Mouse (Mus musculus) embryonic facial prominence, embryonic 13.5 days (tissue): ENCODE measurements at regions not wholly inside any gene's neighbourhood (a gene's known extent, or its start where the extent isn't known, plus 50 kb on each side); places are given as distances from the start of the nearest gene placed in this dataset.

Source experiments
- ATAC-seq: fragments of 200-750 bp; cut with Nextera tagmentation; 2 replicates; pipeline ENCODE4 v1.8.0; 2017; ENCODE audit warnings: low read depth; ENCODE audit not compliant: insufficient number of reproducible peaks, insufficient read depth, low FRiP score, low TSS enrichment
- H3K27ac ChIP-seq: fragments of 300-500 bp; sonication (generic); 2 replicates; pipeline ENCODE4 v1.5.1; 2015; ENCODE audit warnings: moderate library complexity, mild to moderate bottlenecking, inconsistent platforms
- H3K27me3 ChIP-seq: fragments of 300-500 bp; sonication (generic); 2 replicates; pipeline ENCODE4 v1.6.1; 2015; ENCODE audit warnings: mild to moderate bottlenecking, inconsistent platforms
- H3K36me3 ChIP-seq: fragments of 300-500 bp; sonication (generic); 2 replicates; pipeline ENCODE4 v1.6.1; 2015; ENCODE audit warnings: mild to moderate bottlenecking, inconsistent platforms
- H3K4me1 ChIP-seq: fragments of 300-500 bp; sonication (generic); 2 replicates; pipeline ENCODE4 v1.6.1; 2015; ENCODE audit warnings: inconsistent platforms
- H3K4me2 ChIP-seq: fragments of 300-500 bp; sonication (generic); 2 replicates; pipeline ENCODE4 v1.6.1; 2015; ENCODE audit warnings: moderate library complexity, mild to moderate bottlenecking, inconsistent platforms
- H3K4me3 ChIP-seq: fragments of 300-500 bp; sonication (generic); 2 replicates; pipeline ENCODE4 v1.5.1; 2015; ENCODE audit warnings: mild to moderate bottlenecking, inconsistent platforms
- H3K9ac ChIP-seq: fragments of 300-500 bp; sonication (generic); 2 replicates; pipeline ENCODE4 v1.6.1; 2015; ENCODE audit warnings: mild to moderate bottlenecking, inconsistent platforms
- H3K9me3 ChIP-seq: fragments of 300-500 bp; sonication (generic); 2 replicates; pipeline ENCODE4 v1.6.1; 2016; ENCODE audit warnings: inconsistent platforms
- WGBS: fragments of 180-500 bp; shearing (Covaris S2); methylation state at CpG from one replicate; pipeline ENCODE4 v1.1.7; 2015; ENCODE audit warnings: mixed read lengths; 5-methylcytosine and 5-hydroxymethylcytosine counted together

DNA sequence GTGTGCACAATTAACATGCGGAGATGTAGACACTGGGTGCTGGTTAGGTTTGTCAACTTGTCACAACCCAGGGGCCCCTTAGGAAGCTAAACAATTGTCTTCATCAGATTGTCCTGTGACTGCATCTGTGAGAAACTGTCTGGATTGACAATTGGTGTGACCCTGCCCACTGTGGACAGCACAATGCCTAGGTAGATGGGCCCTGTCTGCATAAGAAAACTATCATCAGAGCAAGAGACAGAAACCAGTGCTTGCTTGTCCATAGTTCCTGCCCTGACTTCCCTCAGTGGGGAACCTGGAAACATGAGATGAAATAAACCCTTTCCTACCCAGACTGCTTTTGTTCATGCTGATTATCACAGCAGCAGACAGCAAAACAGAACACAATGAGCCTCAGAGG is 63.5 kb upstream of the Tyw5 start:
- Histone ChIP-seq H3K27me3 (no peaks in the 10 kb centered on the region), H3K4me2 (no peak overlapping the region), H3K4me3 (no peak overlapping the region), H3K36me3 (no peaks in the 10 kb centered on the region), H3K27ac (no peak overlapping the region), H3K9me3 (no peaks in the 10 kb centered on the region), H3K4me1 (no peaks in the 10 kb centered on the region), H3K9ac (no peak overlapping the region)
- ATAC-seq = no peak
- 96% methylated on average over 1 of the region's 1 CpGs for WGBS

DNA sequence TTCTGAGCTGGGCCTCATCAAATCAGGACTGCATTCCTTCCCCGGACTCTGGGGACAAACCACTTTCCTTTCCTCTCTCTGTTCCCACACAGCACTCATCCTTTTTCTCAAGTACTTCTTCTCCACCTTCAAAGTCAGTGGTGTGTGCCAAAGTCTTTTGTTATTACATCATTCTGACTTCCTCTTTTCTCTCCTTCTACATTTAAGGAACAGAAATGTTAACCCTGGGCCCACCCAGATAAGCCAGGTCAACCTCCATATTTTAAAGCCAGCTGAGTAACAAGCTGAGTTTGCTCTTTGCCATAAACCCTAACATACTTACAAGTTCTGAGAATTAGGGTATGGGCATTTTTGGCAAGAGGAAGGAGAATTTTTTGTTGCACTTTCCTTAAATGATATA is 65.3 kb upstream of the Tyw5 start:
- no peak overlapping the region for H3K4me2 ChIP-seq
- no peak overlapping the region for H3K4me3 ChIP-seq
- no peak overlapping the region for H3K27ac ChIP-seq
- no peaks in the 10 kb centered on the region for H3K9me3 ChIP-seq
- no peaks in the 10 kb centered on the region for H3K36me3 ChIP-seq
- H3K27me3 ChIP-seq = no peaks in the 10 kb centered on the region
- H3K9ac ChIP-seq = no peak overlapping the region
- WGBS = 64% methylated on average over 1 of the region's 1 CpGs
- H3K4me1 ChIP-seq = peaks cover 3% of the 10 kb centered on the region; the same call in 1 of the 2 replicates
- no peak for ATAC-seq

DNA sequence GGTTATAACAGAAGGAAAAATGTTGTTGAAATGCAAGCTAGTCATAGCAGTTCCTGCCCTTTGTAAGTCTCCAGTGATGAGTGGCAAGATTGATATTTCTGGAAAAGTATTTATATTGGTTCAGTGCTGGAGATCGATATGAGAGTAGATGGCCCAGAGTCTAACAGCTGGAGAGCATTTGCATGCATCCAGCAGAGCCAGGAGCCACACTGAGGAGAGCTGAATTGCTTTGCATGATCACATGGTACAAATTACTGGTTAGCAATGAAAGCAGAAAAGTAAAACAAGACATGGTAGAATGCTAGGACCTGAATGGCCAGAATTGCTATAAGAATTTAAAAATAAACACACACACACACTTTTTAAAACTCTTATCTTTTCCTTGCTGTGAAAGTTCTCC is 70.8 kb upstream of the Tyw5 start:
- Histone ChIP-seq H3K27me3 (no peaks in the 10 kb centered on the region), H3K9ac (no peak overlapping the region), H3K4me2 (no peak overlapping the region), H3K4me1 (peaks cover 21% of the 10 kb centered on the region), H3K36me3 (no peaks in the 10 kb centered on the region), H3K27ac (peak overlapping the region; percentile 35), H3K4me3 (no peak overlapping the region), H3K9me3 (no peaks in the 10 kb centered on the region)
- ATAC-seq = no peak
- 21% methylated on average over 1 of the region's 1 CpGs for WGBS

DNA sequence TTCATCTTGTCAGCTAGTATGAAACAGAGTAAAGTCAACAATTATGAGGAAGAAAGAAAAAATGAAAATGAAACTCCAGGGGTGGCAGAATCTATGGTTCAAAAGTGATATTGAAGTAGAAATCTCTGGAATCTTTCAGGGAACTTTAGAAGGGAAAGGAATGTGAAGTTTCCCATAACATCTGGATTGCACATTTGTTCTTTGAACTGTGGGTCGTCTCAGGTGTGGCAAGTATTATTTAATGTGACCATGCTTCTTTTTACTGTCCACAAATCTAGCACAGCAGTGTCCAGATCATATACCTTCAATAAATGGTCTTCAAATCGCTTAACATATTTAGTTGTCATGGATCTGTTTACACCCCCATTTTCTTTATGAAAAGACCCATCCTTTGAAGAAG is 71.2 kb upstream of the Tyw5 start:
- H3K4me2 ChIP-seq = no peak overlapping the region
- peak overlapping the region; percentile 35 for H3K27ac ChIP-seq
- no peaks in the 10 kb centered on the region for H3K27me3 ChIP-seq
- no peaks in the 10 kb centered on the region for H3K36me3 ChIP-seq
- no peak overlapping the region for H3K4me3 ChIP-seq
- WGBS = 32% methylated on average over 2 of the region's 2 CpGs
- peaks cover 21% of the 10 kb centered on the region for H3K4me1 ChIP-seq
- H3K9me3 ChIP-seq = no peaks in the 10 kb centered on the region
- no peak overlapping the region for H3K9ac ChIP-seq
- no peak for ATAC-seq

DNA sequence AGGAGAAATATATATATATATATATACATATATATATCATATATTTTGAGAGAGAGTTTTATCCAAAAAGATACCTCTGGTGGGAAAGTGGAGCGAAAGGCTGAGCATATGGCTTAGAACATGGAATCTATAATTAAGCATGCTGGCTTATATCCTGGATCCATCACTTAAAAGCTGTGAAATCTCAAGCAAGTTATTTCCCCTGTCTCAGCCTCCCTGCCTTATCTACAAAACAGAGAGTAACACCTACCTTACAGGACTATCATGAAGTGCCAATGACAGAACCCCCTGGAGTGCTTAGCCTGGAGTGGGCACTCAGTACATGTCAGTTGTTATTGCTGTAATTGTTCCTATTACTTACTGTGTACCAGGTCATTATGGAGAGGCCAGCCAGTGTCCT is 71.9 kb upstream of the Tyw5 start:
- H3K4me3 ChIP-seq = no peak overlapping the region
- peaks cover 21% of the 10 kb centered on the region for H3K4me1 ChIP-seq
- H3K9ac ChIP-seq = no peak overlapping the region
- H3K27me3 ChIP-seq = no peaks in the 10 kb centered on the region
- WGBS = 100% methylated on average over 1 of the region's 1 CpGs
- H3K4me2 ChIP-seq = no peak overlapping the region
- no peaks in the 10 kb centered on the region for H3K9me3 ChIP-seq
- H3K36me3 ChIP-seq = no peaks in the 10 kb centered on the region
- ATAC-seq = no peak
- H3K27ac ChIP-seq = no peak overlapping the region

DNA sequence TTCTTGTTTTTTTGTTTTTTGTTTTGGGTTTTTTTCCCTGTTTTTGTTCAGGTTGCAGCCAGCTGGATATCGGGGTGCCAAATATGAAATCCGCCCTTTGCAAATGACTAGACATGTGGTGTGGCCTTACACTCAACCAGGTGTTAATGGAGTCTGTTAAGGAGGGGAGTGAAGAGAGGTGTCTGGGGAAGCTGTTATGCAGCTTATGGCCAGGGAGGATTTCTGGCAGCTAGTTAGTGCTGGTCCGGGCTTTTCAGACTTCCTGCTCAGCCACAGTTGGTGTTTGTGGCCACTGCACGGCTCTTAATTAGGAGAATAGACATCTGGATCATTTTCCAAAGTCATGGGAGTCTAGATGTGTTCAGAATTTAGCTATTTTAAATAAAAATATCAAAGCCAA is 72.7 kb upstream of the Tyw5 start:
- H3K9me3 ChIP-seq = no peaks in the 10 kb centered on the region
- peaks cover 21% of the 10 kb centered on the region for H3K4me1 ChIP-seq
- 40% methylated on average over 4 of the region's 4 CpGs for WGBS
- H3K36me3 ChIP-seq = no peaks in the 10 kb centered on the region
- no peak overlapping the region for H3K4me2 ChIP-seq
- no peak overlapping the region for H3K4me3 ChIP-seq
- peak overlapping the region; percentile 2; the same call in 1 of the 2 replicates for H3K27ac ChIP-seq
- no peak for ATAC-seq
- no peaks in the 10 kb centered on the region for H3K27me3 ChIP-seq
- no peak overlapping the region for H3K9ac ChIP-seq

DNA sequence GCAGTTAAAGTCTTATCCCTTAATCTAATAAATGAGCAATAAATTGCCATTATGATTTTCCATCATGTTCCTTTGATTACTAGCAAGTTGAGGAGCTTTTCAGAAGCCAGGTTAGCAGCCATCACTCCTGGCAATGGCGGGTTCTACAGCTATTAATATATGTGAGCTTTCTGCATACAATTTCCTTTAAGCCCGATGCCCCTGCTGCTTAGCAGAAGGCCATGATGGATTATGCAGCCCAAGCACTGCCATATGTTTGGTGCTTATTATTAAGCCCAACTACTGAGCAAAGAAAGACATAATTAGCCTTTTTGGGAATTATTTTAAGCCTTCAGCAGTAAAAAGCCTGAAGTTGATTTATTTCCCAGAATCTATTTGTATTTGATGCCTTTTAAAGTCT is 82.3 kb upstream of the Tyw5 start:
- Histone ChIP-seq H3K4me3 (no peak overlapping the region), H3K9ac (no peak overlapping the region), H3K27ac (peak overlapping the region; percentile 35; the same call in 1 of the 2 replicates), H3K4me2 (no peak overlapping the region), H3K9me3 (no peaks in the 10 kb centered on the region), H3K27me3 (no peaks in the 10 kb centered on the region), H3K36me3 (no peaks in the 10 kb centered on the region), H3K4me1 (peaks cover 9% of the 10 kb centered on the region)
- no peak for ATAC-seq
- 67% methylated on average over 2 of the region's 2 CpGs for WGBS

DNA sequence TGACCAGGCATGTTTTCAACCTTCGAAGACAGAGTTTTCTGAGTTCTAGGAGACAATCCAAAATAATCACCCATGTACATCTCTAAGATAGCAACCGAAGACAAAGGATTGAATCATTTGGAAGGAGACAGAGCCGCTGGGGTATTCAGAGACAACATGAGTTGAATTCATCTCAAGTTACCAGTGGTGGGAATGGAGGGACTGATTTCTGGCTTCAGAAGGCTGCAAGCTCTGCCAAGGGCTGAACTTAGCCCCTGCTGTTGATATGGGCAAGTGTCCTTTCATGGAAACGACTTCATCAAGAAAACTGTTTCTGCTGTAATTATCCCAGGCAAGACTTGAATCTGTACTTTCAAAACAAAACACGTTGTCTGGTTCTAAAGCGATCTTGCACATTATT is 82.7 kb upstream of the Tyw5 start:
- Histone ChIP-seq H3K4me1 (peaks cover 9% of the 10 kb centered on the region), H3K36me3 (no peaks in the 10 kb centered on the region), H3K4me2 (no peak overlapping the region), H3K4me3 (no peak overlapping the region), H3K27me3 (no peaks in the 10 kb centered on the region), H3K9ac (no peak overlapping the region), H3K9me3 (no peaks in the 10 kb centered on the region), H3K27ac (peak overlapping the region; percentile 35; the same call in 1 of the 2 replicates)
- 56% methylated on average over 6 of the region's 6 CpGs for WGBS
- no peak for ATAC-seq

DNA sequence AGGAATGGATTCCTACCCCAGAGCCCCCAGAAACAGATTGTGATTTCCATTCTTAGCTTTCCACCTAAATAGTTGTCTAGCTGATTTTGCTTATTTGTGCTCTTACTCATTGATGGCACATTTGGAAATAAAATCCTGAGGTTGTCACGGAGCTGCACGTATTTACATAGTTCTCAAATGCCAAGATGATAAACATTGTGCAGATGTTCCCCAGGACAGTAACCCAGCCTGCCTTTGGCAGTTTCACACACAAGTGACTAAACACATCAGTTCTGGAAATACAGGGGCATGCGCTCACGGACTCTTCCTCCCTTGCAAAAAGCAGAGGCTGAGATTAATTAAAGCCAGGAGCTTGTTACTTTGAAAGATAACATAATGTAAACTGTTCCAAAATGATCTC is 83.1 kb upstream of the Tyw5 start:
- Histone ChIP-seq H3K36me3 (no peaks in the 10 kb centered on the region), H3K4me1 (peaks cover 9% of the 10 kb centered on the region), H3K27ac (peak overlapping the region; percentile 35; the same call in 1 of the 2 replicates), H3K4me3 (no peak overlapping the region), H3K4me2 (no peak overlapping the region), H3K9ac (no peak overlapping the region), H3K27me3 (no peaks in the 10 kb centered on the region), H3K9me3 (no peaks in the 10 kb centered on the region)
- WGBS = 31% methylated on average over 4 of the region's 4 CpGs
- no peak for ATAC-seq

DNA sequence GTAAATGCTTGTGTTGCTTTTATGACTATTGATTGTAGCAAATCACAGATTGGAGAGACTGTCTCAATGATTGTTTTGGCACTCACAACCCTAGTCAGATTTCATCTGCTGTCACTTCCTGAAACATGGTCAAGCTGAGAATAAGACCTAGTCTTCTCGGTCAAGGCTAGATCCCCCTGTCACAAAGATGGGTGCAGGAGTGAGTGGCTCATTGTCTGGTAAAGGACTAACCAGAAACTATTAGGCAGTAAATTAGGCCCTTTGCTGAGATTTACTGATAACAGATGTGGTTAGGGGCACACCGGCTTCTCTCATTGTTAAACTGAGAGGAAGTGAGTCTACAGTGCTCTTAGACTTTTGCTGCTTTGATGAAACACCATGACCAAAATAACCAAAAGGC is 85.8 kb upstream of the Tyw5 start:
- Histone ChIP-seq H3K27me3 (no peaks in the 10 kb centered on the region), H3K4me2 (no peak overlapping the region), H3K4me1 (peaks cover 9% of the 10 kb centered on the region), H3K4me3 (no peak overlapping the region), H3K9ac (no peak overlapping the region), H3K36me3 (no peaks in the 10 kb centered on the region), H3K9me3 (no peaks in the 10 kb centered on the region), H3K27ac (no peak overlapping the region)
- no peak for ATAC-seq
- whole genome bisulfite sequencing = 25% methylated on average over 2 of the region's 2 CpGs

DNA sequence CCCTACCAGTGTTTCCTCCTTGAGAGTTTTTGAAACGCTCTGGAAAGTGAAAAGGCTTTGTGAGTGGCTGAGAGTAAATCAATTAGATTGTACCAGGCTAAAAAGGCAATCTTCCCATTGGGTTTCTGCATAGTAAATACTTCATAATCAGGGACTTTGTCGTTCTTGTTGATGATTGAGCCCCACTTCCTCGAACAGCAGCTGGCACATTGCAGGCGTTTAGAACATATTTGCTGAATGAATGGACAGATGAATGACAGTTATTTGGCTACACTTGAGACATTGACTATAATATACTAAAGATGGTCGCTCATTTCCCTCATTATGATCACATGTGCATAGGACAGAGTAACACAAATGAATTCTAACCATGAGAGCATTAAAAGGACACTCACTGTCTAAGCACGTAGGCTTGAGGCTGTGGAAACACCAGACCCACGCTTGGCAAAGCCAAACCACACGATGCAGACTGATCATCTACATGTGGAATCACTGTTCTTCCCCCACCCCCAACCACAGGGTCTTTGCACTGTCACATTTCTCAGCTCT is 90.7 kb upstream of the Tyw5 start:
- 58% methylated on average over 8 of the region's 8 CpGs for WGBS

DNA sequence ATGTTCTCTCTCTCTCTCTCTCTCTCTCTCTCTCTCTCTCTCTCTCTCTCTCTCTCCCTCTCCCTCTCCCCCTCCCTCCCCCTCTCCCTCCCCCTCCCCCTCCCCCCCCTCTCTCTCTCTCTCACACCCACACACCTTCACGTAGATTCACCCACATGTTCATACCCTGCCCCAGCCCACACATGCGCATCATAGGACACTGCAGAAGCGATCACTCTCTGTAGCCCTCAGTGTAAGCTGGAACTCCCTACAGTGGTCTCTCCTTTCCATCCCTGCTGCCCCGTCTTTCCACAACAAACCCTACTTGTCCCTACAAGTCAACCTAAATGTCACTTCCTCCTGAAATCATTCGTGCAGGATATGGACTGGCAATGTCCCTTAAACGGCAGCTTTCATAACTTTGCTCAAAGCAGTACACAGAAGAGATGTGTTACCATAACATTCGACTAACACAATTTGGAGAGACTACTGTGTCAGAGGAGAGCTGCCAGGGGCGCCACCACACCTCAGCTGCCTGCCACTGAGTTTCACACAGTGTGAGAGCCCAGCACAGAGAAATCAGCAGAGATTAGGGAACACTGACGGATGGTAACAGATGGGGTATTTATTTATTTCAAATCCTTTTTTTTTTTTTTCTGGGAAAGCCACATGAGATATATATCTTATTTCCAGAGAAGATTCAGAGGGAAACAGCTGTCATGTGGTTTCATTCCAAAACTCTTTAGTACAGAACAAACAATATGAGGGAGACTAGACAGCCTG is 103.6 kb upstream of the Tyw5 start:
- Histone ChIP-seq H3K4me1 (peaks cover 7% of the 10 kb centered on the region; the same call in 1 of the 2 replicates), H3K27ac (no peak overlapping the region; the same call in 1 of the 2 replicates), H3K4me2 (no peak overlapping the region), H3K36me3 (no peaks in the 10 kb centered on the region), H3K9me3 (no peaks in the 10 kb centered on the region), H3K4me3 (no peak overlapping the region), H3K27me3 (no peaks in the 10 kb centered on the region), H3K9ac (no peak overlapping the region)
- WGBS = 66% methylated on average over 8 of the region's 9 CpGs
- no peak for ATAC-seq

More for the DNA sequence above, 90.7 kb upstream of the Tyw5 start:
- H3K27ac ChIP-seq = no peak overlapping the region
- H3K36me3 ChIP-seq = no peaks in the 10 kb centered on the region
- no peak for ATAC-seq
- H3K9ac ChIP-seq = no peak overlapping the region
- no peaks in the 10 kb centered on the region for H3K4me1 ChIP-seq
- H3K4me2 ChIP-seq = no peak overlapping the region
- no peaks in the 10 kb centered on the region for H3K9me3 ChIP-seq
- H3K27me3 ChIP-seq = no peaks in the 10 kb centered on the region
- H3K4me3 ChIP-seq = no peak overlapping the region
